Mouse (Mus musculus): ENCODE measurements around the gene Parp14. TPM values are rescaled to one million over a fixed set of nuclear protein-coding genes. Genes with fewer than 3 reads are reported as not detected.
A peak's percentile ranks its signal among the peaks of the same experiment; 100 is the strongest.

Parp14 gene
- polyA plus RNA-seq, 1 experiment from 2014 or later: 1.9 TPM

GRCm38 (mm10) chr16:35856766-35857165, 14.6 kb downstream of the Parp14 start:
- Histone ChIP-seq H3K4me1 (replicated peaks; ENCODE audit: control insufficient read depth, insufficient read depth, low read length) (no peaks in the 10 kb centered on the region), H3K4me2 (ENCODE audit: low read depth, low read length) (no peak overlapping the region), H3K27me3 (ENCODE audit: control insufficient read depth, insufficient read depth, low read depth, low read length) (no peaks in the 10 kb centered on the region), H3K4me3 (ENCODE audit: low read length) (no peak overlapping the region), H3K27ac (ENCODE audit: low read length) (no peak overlapping the region), H3K9me3 (ENCODE audit: control insufficient read depth, low read length) (no peaks in the 10 kb centered on the region), H3K9ac (ENCODE audit: low read length) (no peak overlapping the region), H3K36me3 (ENCODE audit: control insufficient read depth, insufficient read depth, low read length) (no peaks in the 10 kb centered on the region)
- WGBS: 78% methylated on average over 18 of the region's 18 CpGs
- no peak for ATAC-seq (ENCODE audit: low read depth)

GRCm38 (mm10) chr16:35855846-35856245, 15.5 kb downstream of the Parp14 start:
- no peaks in the 10 kb centered on the region for H3K27me3 ChIP-seq (ENCODE audit: control insufficient read depth, insufficient read depth, low read depth, low read length)
- H3K4me2 ChIP-seq (ENCODE audit: low read depth, low read length): no peak overlapping the region
- WGBS: 73% methylated on average over 4 of the region's 4 CpGs
- H3K27ac ChIP-seq (ENCODE audit: low read length): no peak overlapping the region
- no peak overlapping the region for H3K4me3 ChIP-seq (ENCODE audit: low read length)
- no peaks in the 10 kb centered on the region for H3K9me3 ChIP-seq (ENCODE audit: control insufficient read depth, low read length)
- H3K9ac ChIP-seq (ENCODE audit: low read length): no peak overlapping the region
- H3K4me1 ChIP-seq (replicated peaks; ENCODE audit: control insufficient read depth, insufficient read depth, low read length): no peaks in the 10 kb centered on the region
- no peaks in the 10 kb centered on the region for H3K36me3 ChIP-seq (ENCODE audit: control insufficient read depth, insufficient read depth, low read length)
- no peak for ATAC-seq (ENCODE audit: low read depth)

- Histone ChIP-seq H3K9ac (ENCODE audit: low read length) (no peak overlapping the region), H3K4me1 (replicated peaks; ENCODE audit: control insufficient read depth, insufficient read depth, low read length) (no peaks in the 10 kb centered on the region), H3K9me3 (ENCODE audit: control insufficient read depth, low read length) (no peaks in the 10 kb centered on the region), H3K4me2 (ENCODE audit: low read depth, low read length) (no peak overlapping the region), H3K4me3 (ENCODE audit: low read length) (no peak overlapping the region), H3K36me3 (ENCODE audit: control insufficient read depth, insufficient read depth, low read length) (no peaks in the 10 kb centered on the region), H3K27me3 (ENCODE audit: control insufficient read depth, insufficient read depth, low read depth, low read length) (no peaks in the 10 kb centered on the region), H3K27ac (ENCODE audit: low read length) (no peak overlapping the region)
- ATAC-seq (ENCODE audit: low read depth): no peak
Measured at GRCm38 (mm10) chr16:35847138-35847537, 24.2 kb downstream of the Parp14 start.

GRCm38 (mm10) chr16:35839680-35840079, 31.7 kb downstream of the Parp14 start:
- Histone ChIP-seq H3K4me1 (replicated peaks; ENCODE audit: control insufficient read depth, insufficient read depth, low read length) (no peaks in the 10 kb centered on the region), H3K4me3 (ENCODE audit: low read length) (no peak overlapping the region), H3K27me3 (ENCODE audit: control insufficient read depth, insufficient read depth, low read depth, low read length) (no peaks in the 10 kb centered on the region), H3K4me2 (ENCODE audit: low read depth, low read length) (no peak overlapping the region), H3K27ac (ENCODE audit: low read length) (no peak overlapping the region), H3K9ac (ENCODE audit: low read length) (no peak overlapping the region), H3K9me3 (ENCODE audit: control insufficient read depth, low read length) (no peaks in the 10 kb centered on the region), H3K36me3 (ENCODE audit: control insufficient read depth, insufficient read depth, low read length) (no peaks in the 10 kb centered on the region)
- ATAC-seq (ENCODE audit: low read depth): no peak
- WGBS: 6% methylated on average over 1 of the region's 1 CpGs

- Histone ChIP-seq H3K27ac (ENCODE audit: low read length) (no peak overlapping the region), H3K9me3 (ENCODE audit: control insufficient read depth, low read length) (no peaks in the 10 kb centered on the region), H3K36me3 (ENCODE audit: control insufficient read depth, insufficient read depth, low read length) (no peaks in the 10 kb centered on the region), H3K27me3 (ENCODE audit: control insufficient read depth, insufficient read depth, low read depth, low read length) (no peaks in the 10 kb centered on the region), H3K4me3 (ENCODE audit: low read length) (no peak overlapping the region), H3K4me2 (ENCODE audit: low read depth, low read length) (no peak overlapping the region), H3K9ac (ENCODE audit: low read length) (no peak overlapping the region), H3K4me1 (replicated peaks; ENCODE audit: control insufficient read depth, insufficient read depth, low read length) (no peaks in the 10 kb centered on the region)
- no peak for ATAC-seq (ENCODE audit: low read depth)
- 80% methylated on average over 8 of the region's 8 CpGs for WGBS
Measured at GRCm38 (mm10) chr16:35834653-35835052, 36.7 kb downstream of the Parp14 start.

DNA sequence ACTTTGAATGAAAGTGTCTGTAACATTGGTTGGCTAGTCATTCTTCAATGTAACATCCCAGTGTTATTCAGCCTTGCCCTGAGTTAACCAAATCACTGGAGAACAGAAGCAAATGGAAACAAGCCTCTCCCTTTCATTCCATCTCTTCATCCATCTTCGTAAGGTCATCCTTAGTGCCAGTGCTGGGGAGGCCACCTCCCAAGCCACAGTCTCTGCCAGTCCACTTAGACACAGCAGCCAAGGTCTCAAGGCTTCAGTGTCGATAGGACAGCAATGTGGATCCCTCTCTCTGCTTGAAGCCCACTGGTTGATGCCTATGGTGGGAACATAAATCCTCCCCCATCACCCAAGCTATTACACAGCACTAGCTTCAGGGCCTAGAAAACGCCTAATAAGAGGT, 38.4 kb downstream of the Parp14 start:
- H3K27ac ChIP-seq (ENCODE audit: low read length): no peak overlapping the region
- no peak for ATAC-seq (ENCODE audit: low read depth)
- H3K4me2 ChIP-seq (ENCODE audit: low read depth, low read length): no peak overlapping the region
- H3K9me3 ChIP-seq (ENCODE audit: control insufficient read depth, low read length): no peaks in the 10 kb centered on the region
- H3K4me3 ChIP-seq (ENCODE audit: low read length): no peak overlapping the region
- no peaks in the 10 kb centered on the region for H3K36me3 ChIP-seq (ENCODE audit: control insufficient read depth, insufficient read depth, low read length)
- H3K9ac ChIP-seq (ENCODE audit: low read length): no peak overlapping the region
- no peaks in the 10 kb centered on the region for H3K27me3 ChIP-seq (ENCODE audit: control insufficient read depth, insufficient read depth, low read depth, low read length)
- H3K4me1 ChIP-seq (replicated peaks; ENCODE audit: control insufficient read depth, insufficient read depth, low read length): no peaks in the 10 kb centered on the region
- WGBS: 81% methylated on average over 3 of the region's 3 CpGs

- Histone ChIP-seq H3K27ac (ENCODE audit: low read length) (no peak overlapping the region), H3K36me3 (ENCODE audit: control insufficient read depth, insufficient read depth, low read length) (peaks cover 2% of the 10 kb centered on the region; the same call in 1 of the 2 replicates), H3K9ac (ENCODE audit: low read length) (no peak overlapping the region), H3K4me2 (ENCODE audit: low read depth, low read length) (no peak overlapping the region), H3K9me3 (ENCODE audit: control insufficient read depth, low read length) (no peaks in the 10 kb centered on the region), H3K27me3 (ENCODE audit: control insufficient read depth, insufficient read depth, low read depth, low read length) (no peaks in the 10 kb centered on the region), H3K4me1 (replicated peaks; ENCODE audit: control insufficient read depth, insufficient read depth, low read length) (no peaks in the 10 kb centered on the region), H3K4me3 (ENCODE audit: low read length) (no peak overlapping the region)
- WGBS: 39% methylated on average over 7 of the region's 7 CpGs
- ATAC-seq (ENCODE audit: low read depth): no peak
Measured at GRCm38 (mm10) chr16:35829999-35830398, 41.3 kb downstream of the Parp14 start.

DNA sequence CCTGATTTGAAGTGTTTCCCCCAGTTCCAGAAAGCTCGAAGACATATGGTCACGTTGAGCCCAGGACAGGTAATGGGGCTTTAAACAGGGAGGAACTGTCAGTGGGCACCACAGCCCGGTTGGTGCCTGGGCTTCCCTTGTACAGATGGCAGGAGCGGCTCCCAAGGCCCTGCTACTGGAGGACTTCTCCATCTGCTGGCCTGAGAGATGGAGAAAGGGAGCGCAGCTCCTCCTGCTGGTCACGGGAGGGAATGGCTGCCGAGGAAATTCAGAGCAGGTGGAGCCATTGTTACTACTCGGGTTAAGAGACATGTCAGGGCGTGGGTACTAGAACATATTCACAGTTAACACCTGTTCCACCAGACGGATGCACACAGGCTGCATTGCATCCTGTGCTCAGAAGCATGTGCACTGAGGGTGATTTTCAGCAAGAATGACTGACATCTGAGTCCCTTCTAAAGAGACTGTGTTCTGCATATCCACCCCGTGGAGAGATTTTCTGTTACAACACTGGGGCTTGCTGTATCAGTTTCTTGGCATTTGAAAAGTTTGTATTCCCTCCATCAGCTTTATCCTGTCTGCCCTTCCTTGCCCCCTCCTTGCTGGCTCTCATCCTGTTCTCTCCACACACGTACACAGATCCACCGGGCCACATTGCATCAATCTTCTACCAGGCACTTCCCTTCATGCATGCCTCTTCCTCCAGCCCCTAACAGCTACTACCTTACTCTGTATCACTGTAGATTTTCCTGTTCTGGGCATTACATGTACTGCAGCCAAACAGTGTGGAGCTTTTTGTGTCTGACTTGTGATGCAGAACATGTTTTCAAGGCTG, 53.9 kb downstream of the Parp14 start:
- 31% methylated on average over 13 of the region's 13 CpGs for WGBS

GRCm38 (mm10) chr16:35813119-35813518, 58.2 kb downstream of the Parp14 start:
- Histone ChIP-seq H3K36me3 (ENCODE audit: control insufficient read depth, insufficient read depth, low read length) (no peaks in the 10 kb centered on the region), H3K27ac (ENCODE audit: low read length) (no peak overlapping the region), H3K9me3 (ENCODE audit: control insufficient read depth, low read length) (no peaks in the 10 kb centered on the region), H3K4me3 (ENCODE audit: low read length) (no peak overlapping the region), H3K27me3 (ENCODE audit: control insufficient read depth, insufficient read depth, low read depth, low read length) (no peaks in the 10 kb centered on the region), H3K9ac (ENCODE audit: low read length) (no peak overlapping the region), H3K4me1 (replicated peaks; ENCODE audit: control insufficient read depth, insufficient read depth, low read length) (no peaks in the 10 kb centered on the region), H3K4me2 (ENCODE audit: low read depth, low read length) (no peak overlapping the region)
- ATAC-seq (ENCODE audit: low read depth): no peak
- 49% methylated on average over 3 of the region's 3 CpGs for WGBS

More for the DNA sequence above, 53.9 kb downstream of the Parp14 start:
- Histone ChIP-seq H3K27ac (ENCODE audit: low read length) (no peak overlapping the region), H3K4me3 (ENCODE audit: low read length) (no peak overlapping the region), H3K9ac (ENCODE audit: low read length) (no peak overlapping the region), H3K4me1 (replicated peaks; ENCODE audit: control insufficient read depth, insufficient read depth, low read length) (no peaks in the 10 kb centered on the region), H3K9me3 (ENCODE audit: control insufficient read depth, low read length) (no peaks in the 10 kb centered on the region), H3K36me3 (ENCODE audit: control insufficient read depth, insufficient read depth, low read length) (no peaks in the 10 kb centered on the region), H3K4me2 (ENCODE audit: low read depth, low read length) (no peak overlapping the region), H3K27me3 (ENCODE audit: control insufficient read depth, insufficient read depth, low read depth, low read length) (no peaks in the 10 kb centered on the region)
- peak; percentile 57; the same call in 1 of the 2 replicates for ATAC-seq (ENCODE audit: low read depth)
